Mouse (Mus musculus) brain, embryonic 18.5 days (tissue): ENCODE measurements around the gene Gm10100.
"Not testable (repeated sequence)": the region's sequence is repeated elsewhere in the genome, so short reads cannot be mapped to it uniquely, and the experiment has no call there.

Experiments used
- DNase-seq: peaks from one replicate; pipeline ENCODE4 v3.0.0-alpha.2; 2012; ENCODE audit warnings: low read depth, low spot score

The Gm10100 gene

GRCm38 (mm10) chr10:77752312-77752711 is 26.0 kb downstream of the Gm10100 start:
- not testable (repeated sequence) for DNase-seq

DNA sequence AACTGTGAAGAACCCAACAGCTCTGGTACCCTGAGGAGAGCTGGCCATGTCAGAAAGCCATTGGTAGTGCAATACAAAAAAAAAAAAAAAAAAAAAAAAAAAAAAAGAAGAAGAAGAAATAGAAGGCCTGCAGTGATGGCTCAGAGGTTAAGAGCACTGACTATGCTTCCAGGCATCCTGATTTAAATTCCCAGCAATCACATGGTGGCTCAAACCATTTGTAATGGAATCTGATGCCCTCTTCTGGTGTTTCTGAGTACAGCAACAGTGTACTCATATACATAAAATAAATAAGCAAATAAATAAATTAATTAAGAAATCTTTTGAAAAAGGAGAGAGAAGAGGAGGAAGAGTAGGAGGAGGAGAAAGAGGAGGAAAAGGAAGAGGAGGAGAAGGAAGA is 27.2 kb downstream of the Gm10100 start:
- DNase-seq, result no peak

DNA sequence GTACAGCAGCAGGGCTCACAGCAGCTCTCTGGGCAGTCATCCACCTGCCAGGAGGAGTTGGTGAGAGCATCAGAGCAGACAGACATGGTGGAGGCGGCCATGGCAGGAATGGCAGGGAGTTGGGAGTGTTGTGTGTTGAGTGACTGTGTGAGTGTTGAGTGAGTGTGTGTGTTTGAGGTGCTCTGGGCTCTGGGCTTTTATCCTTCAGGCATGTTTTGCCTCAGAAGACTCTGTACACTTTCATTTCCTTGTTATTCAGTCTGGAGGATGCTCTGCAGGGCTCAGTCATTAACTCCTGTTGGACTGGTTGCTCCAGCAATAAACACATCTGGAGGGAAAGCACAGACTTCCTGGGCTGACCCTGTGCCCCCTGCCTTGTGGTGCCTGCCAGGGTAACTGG is 33.3 kb downstream of the Gm10100 start, which contains the start of gene Gm3233:
Gene Gm3233 (minus strand): TSS at position 101 of the 400 bp plus-strand sequence.
- DNase-seq, result not testable (repeated sequence)

- no peak for DNase-seq
Measured at GRCm38 (mm10) chr10:77769727-77770126, 43.4 kb downstream of the Gm10100 start.

- DNase-seq, result not testable (repeated sequence)
Measured at GRCm38 (mm10) chr10:77771225-77771624, 44.9 kb downstream of the Gm10100 start, which contains the start of gene Gm3238. Gene Gm3238 (minus strand): TSS chr10:77771325.

DNA sequence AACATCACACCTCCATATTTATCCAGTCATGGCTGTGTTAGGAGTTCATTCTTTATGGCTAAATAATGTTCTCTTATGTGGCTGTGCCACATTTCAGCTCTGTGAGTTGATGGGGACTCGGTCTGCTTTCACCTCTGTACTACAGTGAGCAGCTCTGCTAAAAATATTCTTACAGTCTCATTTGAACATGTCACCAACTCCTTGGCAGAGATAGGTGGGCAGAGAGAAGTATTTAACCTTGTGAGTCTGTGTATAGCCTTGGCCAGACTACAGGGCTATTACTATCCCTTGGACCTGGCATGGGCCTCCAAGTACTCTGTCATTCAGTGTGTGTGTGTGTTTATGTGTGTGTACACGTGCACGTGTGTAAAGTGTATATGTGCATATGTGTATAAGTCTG is 45.9 kb downstream of the Gm10100 start:
- DNase-seq, result not testable (repeated sequence)
